Mouse (Mus musculus) lung, embryonic 16.5 days (tissue): Measurements from ENCODE around the gene Lmna. TPM values are rescaled to one million over a fixed set of nuclear protein-coding genes. Genes with fewer than 3 reads are reported as not detected.

ENCODE experiments used
- ATAC-seq: fragments of 200-750 bp; cut with Nextera tagmentation; 2 replicates; pipeline ENCODE4 v1.8.0; 2017; ENCODE audit warnings: low read depth, mild to moderate bottlenecking, moderate library complexity
- H3K27ac ChIP-seq: fragments of 300-500 bp; sonication (generic); 2 replicates; pipeline ENCODE4 v1.5.1; 2014; ENCODE audit warnings: mild to moderate bottlenecking, control low read depth, low read length
- H3K27me3 ChIP-seq: fragments of 300-500 bp; sonication (generic); 2 replicates; pipeline ENCODE4 v1.6.1; 2014; ENCODE audit warnings: low read depth, low read length, mixed read lengths; ENCODE audit not compliant: control insufficient read depth, insufficient read depth
- H3K36me3 ChIP-seq: fragments of 300-500 bp; sonication (generic); 2 replicates; pipeline ENCODE4 v1.6.1; 2014; ENCODE audit warnings: low read length; ENCODE audit not compliant: control insufficient read depth, insufficient read depth
- H3K4me1 ChIP-seq: fragments of 300-500 bp; sonication (generic); replicated peaks from 2 replicates; pipeline ENCODE4 v1.6.1; 2014; ENCODE audit warnings: low read length, mixed read lengths; ENCODE audit not compliant: control insufficient read depth, insufficient read depth
- H3K4me2 ChIP-seq: fragments of 300-500 bp; sonication (generic); 2 replicates; pipeline ENCODE4 v1.6.1; 2014; ENCODE audit warnings: low read depth, low read length, control low read depth
- H3K4me3 ChIP-seq: fragments of 300-500 bp; sonication (generic); 2 replicates; pipeline ENCODE4 v1.5.1; 2014; ENCODE audit warnings: mild to moderate bottlenecking, low read length, control low read depth
- H3K9ac ChIP-seq: fragments of 300-500 bp; sonication (generic); 2 replicates; pipeline ENCODE4 v1.6.1; 2014; ENCODE audit warnings: low read length, control low read depth
- H3K9me3 ChIP-seq: fragments of 300-500 bp; sonication (generic); 2 replicates; pipeline ENCODE4 v1.6.1; 2016; ENCODE audit warnings: low read length; ENCODE audit not compliant: control insufficient read depth
- WGBS: fragments of 180-500 bp; shearing (Covaris S2); extraction: QIAGEN DNeasy Blood & Tissue Kit; methylation state at CpG from one replicate; pipeline ENCODE4 v1.1.7; 2014; 5-methylcytosine and 5-hydroxymethylcytosine counted together
- polyA plus RNA-seq: library from polyadenylated mRNA; unstranded; fragments of >200 nt; fragmentation: Nextera tagmentation; extraction: Ambion mirVana; gene quantifications from 2 replicates; pipeline ENCODE4 v1.2.1, GENCODE M21; 2015

Gene Lmna
- polyA plus RNA-seq, 1 experiment from 2014 or later, result 150 TPM

DNA sequence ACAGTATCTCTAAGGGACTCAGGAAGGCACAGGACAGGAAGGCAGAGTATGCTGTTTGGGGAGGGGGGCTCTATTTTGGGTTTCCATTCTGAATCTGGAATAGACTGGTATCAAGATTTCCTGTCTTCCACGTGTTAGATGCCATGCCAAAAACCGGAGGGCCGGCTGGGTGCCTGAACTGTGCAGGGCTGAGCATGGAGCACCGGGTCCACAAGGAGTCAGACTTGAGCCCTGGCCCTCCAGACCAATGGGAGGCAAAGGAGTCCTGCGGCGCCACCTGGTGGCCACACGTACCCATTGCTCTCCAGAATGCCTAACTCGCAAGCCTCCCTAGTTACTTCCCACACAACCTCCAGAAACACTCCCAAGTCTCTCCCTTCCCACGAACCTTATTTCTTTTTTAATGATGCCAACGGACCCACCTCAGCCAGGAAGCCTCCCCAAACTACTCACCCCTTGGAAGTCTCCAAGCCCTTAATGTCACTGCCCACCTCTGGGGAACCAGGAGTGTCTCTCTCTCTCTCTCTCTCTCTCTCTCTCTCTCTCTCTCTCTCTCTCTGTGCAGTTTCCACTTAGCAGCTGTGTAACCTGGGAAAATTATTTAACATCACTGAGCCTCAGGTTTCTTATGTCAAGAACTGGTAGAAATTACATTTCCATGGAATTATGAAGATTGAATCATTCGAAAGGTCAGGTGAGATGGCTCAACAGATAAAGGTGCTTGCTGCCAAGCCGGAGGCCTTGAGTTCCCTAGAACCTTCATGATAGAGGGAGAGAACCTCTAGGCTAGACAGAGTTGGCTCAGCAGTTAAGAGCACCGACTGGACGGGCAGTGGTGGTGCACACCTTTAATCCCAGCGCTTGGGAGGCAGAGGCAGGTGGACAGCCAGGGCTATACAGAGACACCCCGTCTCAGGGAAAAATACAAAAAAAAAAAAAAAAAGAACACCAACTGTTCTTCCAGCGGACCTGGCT is 16.7 kb upstream of the Lmna start:
- Histone ChIP-seq H3K4me3 (no peak overlapping the region), H3K4me1 (peaks cover 32% of the 10 kb centered on the region), H3K27ac (peak overlapping the region; percentile 45; the same call in 1 of the 2 replicates), H3K9me3 (no peaks in the 10 kb centered on the region), H3K36me3 (0 out of 2 replicates have a peak, but pooled peaks cover 2% of the 10 kb centered on the region), H3K27me3 (no peaks in the 10 kb centered on the region), H3K9ac (no peak overlapping the region), H3K4me2 (no peak overlapping the region)
- WGBS, result 32% methylated on average over 17 of the region's 17 CpGs
- peak; percentile 87 for ATAC-seq

DNA sequence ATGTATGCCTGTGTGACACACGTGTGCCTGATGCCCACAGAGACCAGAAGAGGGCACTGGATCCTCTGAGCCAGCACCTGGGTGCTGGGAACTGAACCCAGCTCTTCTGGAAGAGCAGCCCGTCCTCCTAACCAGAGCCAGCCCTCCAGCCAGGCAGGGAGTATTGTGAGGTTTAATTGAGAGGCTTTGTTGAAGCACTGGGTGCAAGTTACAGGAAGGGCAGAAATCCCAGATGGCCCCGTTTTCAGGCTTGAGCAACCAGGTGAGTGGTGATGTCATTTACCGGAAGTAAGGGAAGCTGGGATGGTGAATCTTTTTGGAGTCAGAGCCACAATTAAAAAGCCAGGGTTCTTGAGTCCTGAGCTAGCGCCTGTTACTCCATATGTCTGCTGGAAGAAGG is 15.3 kb upstream of the Lmna start:
- Histone ChIP-seq H3K36me3 (0 out of 2 replicates have a peak, but pooled peaks cover 2% of the 10 kb centered on the region), H3K4me1 (peaks cover 27% of the 10 kb centered on the region), H3K9me3 (no peaks in the 10 kb centered on the region), H3K4me2 (no peak overlapping the region), H3K27me3 (no peaks in the 10 kb centered on the region), H3K4me3 (no peak overlapping the region), H3K9ac (no peak overlapping the region), H3K27ac (no peak overlapping the region)
- WGBS, result 78% methylated on average over 5 of the region's 5 CpGs
- ATAC-seq, result no peak

DNA sequence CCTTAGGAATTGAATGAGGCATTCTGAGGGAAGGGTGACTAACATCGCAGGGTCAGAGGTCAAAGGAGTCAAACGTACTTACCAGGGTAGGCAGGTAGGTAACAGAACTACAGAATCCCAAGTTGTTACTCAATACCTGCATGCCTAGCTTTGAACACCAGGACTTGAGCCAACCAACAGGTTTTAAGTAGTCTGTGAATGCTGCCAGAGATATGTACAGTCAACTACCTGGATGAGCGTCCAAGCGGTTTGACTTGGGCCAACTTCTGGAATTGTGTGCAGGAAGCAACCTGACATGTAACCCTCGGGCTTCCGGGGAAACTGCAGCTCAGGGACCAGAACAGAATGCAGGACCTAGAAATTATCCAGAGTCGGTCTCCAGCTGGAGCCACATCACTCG is 13.3 kb upstream of the Lmna start:
- ATAC-seq, result no peak
- Histone ChIP-seq H3K27me3 (no peaks in the 10 kb centered on the region), H3K9ac (no peak overlapping the region), H3K36me3 (0 out of 2 replicates have a peak, but pooled peaks cover 2% of the 10 kb centered on the region), H3K27ac (no peak overlapping the region), H3K9me3 (no peaks in the 10 kb centered on the region), H3K4me2 (no peak overlapping the region), H3K4me3 (no peak overlapping the region), H3K4me1 (peaks cover 15% of the 10 kb centered on the region)
- 80% methylated on average over 8 of the region's 8 CpGs for WGBS

DNA sequence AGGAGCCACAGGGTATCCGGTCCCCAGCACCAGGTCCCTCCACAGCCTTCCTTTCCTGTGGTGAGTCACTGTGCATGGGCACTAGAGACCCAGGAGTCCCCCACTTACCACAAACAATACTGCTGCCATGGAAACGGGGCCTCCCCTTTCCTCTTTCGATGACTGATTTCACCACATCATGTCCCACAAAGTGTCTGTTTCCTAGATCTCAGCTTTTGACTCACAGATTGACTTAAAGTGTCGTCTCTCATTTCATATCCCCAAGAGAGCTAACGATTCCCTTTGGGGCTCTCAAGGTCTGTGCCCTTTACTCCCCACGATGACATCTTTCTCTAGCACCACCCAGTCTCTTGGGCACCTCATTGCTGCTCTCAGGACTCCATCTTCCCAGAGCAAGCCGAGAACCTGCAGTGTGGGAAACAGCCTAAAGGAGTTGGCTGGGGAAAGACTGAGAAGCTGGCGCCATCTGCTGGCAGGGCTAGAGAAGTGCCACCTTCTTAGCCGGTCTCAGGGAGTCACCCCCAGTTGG is 12.1 kb upstream of the Lmna start:
- Histone ChIP-seq H3K36me3 (0 out of 2 replicates have a peak, but pooled peaks cover 2% of the 10 kb centered on the region), H3K4me2 (no peak overlapping the region), H3K9me3 (no peaks in the 10 kb centered on the region), H3K4me3 (no peak overlapping the region), H3K27me3 (no peaks in the 10 kb centered on the region), H3K9ac (no peak overlapping the region), H3K27ac (no peak overlapping the region), H3K4me1 (peaks cover 6% of the 10 kb centered on the region)
- 21% methylated on average over 9 of the region's 9 CpGs for WGBS
- peak; percentile 29 for ATAC-seq

DNA sequence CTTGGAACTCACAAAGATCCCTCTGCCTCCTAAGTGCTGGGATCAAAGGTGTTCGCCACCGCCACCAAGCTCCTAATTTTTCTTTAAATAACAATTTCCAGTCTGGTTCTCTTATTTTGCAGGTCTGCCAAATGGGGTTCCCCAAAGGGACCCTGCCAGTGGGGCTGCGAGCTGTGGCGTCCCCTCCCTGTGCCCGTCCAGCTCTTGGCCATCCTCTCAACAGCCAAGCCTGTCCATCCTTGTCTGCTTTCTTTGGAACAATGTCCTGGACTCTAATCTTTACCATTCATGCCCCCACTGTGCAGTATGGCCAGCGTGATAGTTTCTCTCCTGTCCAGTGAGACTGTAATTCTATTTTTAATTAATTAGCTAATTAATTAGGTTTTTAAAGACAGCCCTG is 11.4 kb upstream of the Lmna start:
- Histone ChIP-seq H3K9me3 (no peaks in the 10 kb centered on the region), H3K27me3 (no peaks in the 10 kb centered on the region), H3K4me2 (no peak overlapping the region), H3K36me3 (0 out of 2 replicates have a peak, but pooled peaks cover 2% of the 10 kb centered on the region), H3K9ac (no peak overlapping the region), H3K4me1 (no peaks in the 10 kb centered on the region), H3K4me3 (no peak overlapping the region), H3K27ac (no peak overlapping the region)
- ATAC-seq, result no peak
- WGBS, result 84% methylated on average over 6 of the region's 6 CpGs

DNA sequence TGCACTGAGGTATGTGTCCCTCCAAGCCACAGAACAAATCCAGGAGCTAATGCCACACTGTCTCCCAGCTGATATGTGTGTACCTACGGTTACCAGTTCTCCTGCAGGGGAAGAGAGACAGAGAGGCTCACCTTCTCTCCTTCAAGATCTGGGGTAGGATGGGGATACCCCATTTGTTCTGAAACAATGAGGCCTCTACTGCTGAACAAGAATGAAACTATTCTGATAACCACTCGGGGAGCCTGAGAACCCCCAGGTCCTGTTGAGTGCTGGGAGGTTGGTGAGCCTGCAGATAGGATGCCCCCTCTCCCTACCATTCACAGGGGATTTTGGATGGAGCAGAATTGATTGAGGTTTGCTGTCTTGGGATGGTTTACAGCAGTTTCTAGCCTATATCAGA is 10.3 kb upstream of the Lmna start:
- Histone ChIP-seq H3K9ac (no peak overlapping the region), H3K27ac (no peak overlapping the region), H3K36me3 (0 out of 2 replicates have a peak, but pooled peaks cover 2% of the 10 kb centered on the region), H3K4me2 (no peak overlapping the region), H3K4me3 (no peak overlapping the region), H3K27me3 (no peaks in the 10 kb centered on the region), H3K9me3 (no peaks in the 10 kb centered on the region), H3K4me1 (no peaks in the 10 kb centered on the region)
- WGBS, result 72% methylated on average over 2 of the region's 2 CpGs
- ATAC-seq, result no peak

DNA sequence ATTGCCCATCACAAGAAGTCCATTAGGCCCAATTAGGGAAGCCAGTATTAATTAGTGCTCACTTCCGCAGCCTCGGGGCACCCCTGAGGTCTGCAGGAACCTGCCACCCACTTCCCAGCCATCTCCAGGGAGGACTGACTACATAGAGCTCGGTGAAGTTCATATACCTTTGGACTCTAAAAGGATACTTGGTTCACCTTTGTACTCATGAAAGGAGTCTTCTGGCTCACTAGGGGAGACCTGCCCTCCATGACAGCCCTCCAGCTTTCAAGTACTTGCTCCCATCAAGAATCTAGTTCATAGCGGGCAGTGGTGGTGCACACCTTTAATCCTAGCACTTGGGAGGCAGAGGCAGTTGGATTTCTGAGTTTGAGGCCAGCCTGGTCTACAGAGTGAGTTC is 8.7 kb upstream of the Lmna start:
- Histone ChIP-seq H3K27ac (no peak overlapping the region), H3K4me3 (no peak overlapping the region), H3K27me3 (no peaks in the 10 kb centered on the region), H3K9me3 (no peaks in the 10 kb centered on the region), H3K4me2 (no peak overlapping the region), H3K9ac (no peak overlapping the region), H3K36me3 (no peaks in the 10 kb centered on the region), H3K4me1 (peaks cover 14% of the 10 kb centered on the region)
- ATAC-seq, result no peak
- WGBS, result 85% methylated on average over 4 of the region's 4 CpGs

DNA sequence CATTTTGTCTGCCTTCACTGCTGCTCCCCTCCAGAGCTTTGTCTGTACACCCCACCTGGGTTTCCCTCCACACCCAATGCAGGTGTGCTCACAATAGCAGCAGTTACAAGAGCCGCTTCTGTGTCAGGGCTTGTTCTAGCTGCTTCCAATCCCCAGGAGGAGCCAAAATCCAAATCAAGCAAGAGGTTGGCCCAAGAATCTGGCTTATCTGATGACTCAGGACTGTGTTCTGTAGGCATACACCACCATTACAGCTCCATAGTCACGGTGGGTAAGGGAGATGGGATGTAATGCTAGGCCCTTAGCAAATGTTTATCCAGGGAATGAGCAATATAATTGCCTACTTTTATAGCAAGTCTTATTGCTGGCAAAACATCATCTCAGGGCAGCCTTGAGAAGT is 6.7 kb upstream of the Lmna start:
- ATAC-seq, result no peak
- H3K9me3 ChIP-seq, result no peaks in the 10 kb centered on the region
- 70% methylated on average over 2 of the region's 2 CpGs for WGBS

DNA sequence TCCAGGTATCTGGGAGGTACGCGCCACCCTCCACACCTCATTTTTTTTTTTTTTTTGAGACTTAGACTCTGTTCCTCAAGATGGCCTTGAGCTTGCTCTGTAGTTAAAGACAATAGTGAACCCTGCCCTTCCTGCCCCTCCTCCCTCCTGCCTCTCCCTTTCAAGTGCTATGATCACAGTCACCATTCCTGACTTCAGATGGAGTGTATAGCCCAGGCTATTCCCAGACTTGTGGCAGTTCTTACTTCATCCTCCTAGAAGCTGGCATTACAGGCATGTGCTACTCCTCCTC is 5.3 kb upstream of the Lmna start:
- 87% methylated on average over 2 of the region's 2 CpGs for WGBS

More for the DNA sequence above, 6.7 kb upstream of the Lmna start:
- Histone ChIP-seq H3K27ac (no peak overlapping the region), H3K4me3 (no peak overlapping the region), H3K4me2 (no peak overlapping the region), H3K9ac (no peak overlapping the region), H3K27me3 (no peaks in the 10 kb centered on the region), H3K4me1 (peaks cover 34% of the 10 kb centered on the region), H3K36me3 (no peaks in the 10 kb centered on the region)

More for the DNA sequence above, 5.3 kb upstream of the Lmna start:
- Histone ChIP-seq H3K9me3 (no peaks in the 10 kb centered on the region), H3K27me3 (no peaks in the 10 kb centered on the region), H3K9ac (no peak overlapping the region), H3K4me2 (no peak overlapping the region), H3K27ac (no peak overlapping the region), H3K4me1 (peaks cover 42% of the 10 kb centered on the region), H3K4me3 (no peak overlapping the region), H3K36me3 (no peaks in the 10 kb centered on the region)
- no peak for ATAC-seq
